Mouse (Mus musculus) MN1 (cell line): ENCODE measurements around the gene Sae1.
A peak's percentile ranks its signal among the peaks of the same experiment; 100 is the strongest.
"Not testable (repeated sequence)": the region's sequence is repeated elsewhere in the genome, so short reads cannot be mapped to it uniquely, and the experiment has no call there.

ENCODE experiments used
- DNase-seq: peaks from one replicate; pipeline ENCODE4 v3.0.0-alpha.2; 2016; ENCODE audit warnings: low spot score

The Sae1 gene

DNA sequence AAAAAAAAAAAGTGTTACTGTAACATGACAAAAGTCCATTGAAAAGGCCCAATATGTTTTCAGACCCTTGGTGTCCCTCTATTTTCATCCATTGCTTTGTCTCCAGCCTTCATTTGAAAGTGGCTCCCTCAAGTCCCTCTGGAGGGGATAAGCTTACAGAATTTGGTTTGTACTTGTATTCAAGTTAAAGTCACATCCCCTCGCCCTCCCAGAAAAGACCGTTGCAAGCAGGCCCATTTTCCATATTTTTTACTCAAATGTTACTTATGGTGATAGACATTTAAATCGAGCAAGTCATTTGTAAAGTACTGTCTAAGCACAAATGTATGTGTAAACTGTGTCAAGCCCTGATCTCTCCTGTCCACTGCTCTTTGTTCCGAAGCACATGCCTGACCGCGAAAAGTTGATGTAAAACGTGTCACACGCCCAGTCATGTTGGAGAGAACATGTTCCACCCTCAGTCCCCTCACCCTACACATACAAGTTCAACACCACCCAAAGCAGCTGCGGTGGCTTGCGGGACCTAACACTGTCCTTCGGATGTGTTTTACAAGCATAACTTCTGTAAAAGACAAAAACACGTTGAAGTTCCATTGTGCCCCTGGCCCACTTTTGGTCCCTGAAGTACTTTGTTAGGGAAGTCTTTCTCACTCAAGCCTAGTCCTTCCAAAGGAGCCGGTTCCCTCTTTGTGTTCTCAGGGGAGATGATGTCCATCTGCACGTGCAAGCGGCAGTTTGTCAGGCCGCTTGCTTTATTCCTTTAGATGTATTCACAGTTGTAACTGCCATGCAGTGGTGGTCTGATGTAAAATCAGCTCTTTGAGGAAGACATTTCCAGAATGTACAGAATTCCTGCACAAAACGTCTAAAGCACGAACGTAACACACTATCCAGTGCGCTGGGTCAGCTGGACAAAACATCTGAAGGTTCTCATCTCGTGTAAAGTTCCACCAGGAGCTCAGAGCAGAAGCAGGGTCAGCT is 15.7 kb upstream of the Sae1 start:
- DNase-seq, result no peak

DNA sequence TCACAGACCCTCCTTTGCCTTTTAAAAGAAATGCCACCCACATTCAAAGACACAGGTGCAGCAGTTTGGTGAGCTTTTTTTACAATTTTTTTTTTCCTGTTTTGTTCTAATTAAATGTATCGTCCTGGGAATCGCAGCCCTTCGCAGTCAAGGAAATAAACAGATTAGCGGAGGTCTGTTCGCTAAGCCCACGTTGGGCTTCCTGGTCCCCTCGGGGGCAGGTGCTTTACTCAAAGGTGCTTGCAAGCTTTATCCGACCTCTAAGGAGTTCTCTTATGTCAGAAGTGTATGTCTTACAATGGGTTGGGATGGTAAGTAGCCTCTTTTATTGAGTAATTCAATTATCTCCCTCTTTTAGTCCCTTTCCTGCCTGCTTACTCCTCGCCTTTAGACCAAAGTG is 14.8 kb upstream of the Sae1 start:
- peak; percentile 39 for DNase-seq

DNA sequence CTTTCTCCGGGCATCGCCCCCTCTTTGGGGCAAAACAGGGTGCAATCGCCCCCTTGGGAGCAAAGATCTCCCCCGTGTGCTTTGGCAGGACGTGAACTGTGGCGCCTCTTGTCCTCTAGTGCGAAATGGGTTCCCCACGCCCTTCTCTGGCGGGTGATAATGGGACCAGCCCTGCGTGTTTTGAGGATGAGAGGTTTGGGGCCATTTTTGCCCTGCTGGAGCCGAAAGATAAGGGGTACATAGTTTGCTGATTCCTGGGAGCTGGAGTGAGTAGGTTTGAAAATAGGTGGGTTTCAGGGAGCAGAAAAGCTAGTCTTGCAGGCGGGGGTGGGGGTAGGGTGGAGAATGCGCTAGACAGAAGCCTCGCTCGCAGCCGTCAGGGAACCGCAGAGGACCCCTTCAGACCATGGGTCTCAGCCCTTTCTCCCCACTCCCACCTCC is 14.4 kb upstream of the Sae1 start:
- DNase-seq, result peak; percentile 30

DNA sequence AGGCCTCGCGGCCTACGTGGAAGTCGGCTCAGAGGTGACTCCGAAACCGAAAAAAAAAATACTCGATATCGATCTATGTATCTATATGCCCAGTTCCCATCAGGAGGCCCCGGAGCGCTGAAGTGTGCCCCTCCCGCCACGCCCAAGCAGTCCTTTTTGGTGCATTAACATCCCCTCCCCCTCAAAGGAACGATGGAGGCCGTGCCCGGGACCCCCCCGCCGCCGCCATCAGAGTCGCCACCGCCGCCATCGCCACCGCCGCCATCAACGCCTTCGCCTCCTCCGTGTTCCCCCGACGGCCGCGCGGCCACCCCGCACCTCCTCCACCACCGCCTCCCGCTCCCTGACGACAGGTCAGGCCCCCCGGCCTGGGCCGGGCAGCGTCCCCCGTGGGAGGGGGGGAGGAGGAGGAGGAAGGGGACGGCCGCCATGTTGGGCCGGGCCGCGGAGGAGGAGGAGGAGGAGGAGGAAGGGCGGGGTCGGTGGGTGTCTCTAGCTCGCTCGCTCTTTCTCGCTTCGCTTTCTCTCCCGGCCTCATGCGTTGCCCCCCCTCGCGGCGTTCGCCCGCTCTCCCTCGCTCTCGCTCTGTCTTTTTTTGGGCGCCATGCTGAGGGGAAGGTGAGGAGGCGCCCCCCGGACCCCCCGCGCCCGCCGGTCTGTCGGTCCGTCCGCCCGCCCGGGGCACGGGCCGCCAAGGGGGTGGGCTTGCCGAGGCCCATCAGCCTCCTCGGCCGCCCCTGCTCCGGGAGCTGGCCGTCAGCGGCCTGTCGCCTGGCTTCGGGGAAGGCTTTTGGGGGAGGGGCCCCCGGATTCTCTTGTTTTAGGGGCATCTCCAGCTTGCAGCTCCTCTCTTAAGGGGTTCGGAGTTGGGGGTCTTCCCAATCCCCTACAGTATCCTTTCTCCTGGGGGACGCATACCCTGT is 13.3 kb upstream of the Sae1 start, which contains the start of gene Zc3h4:
TSS of gene Zc3h4 (plus strand) at position 222 of the 923 bp plus-strand sequence.
- peak; percentile 87 for DNase-seq

GRCm38 (mm10) chr7:16399820-16400688 is 12.4 kb upstream of the Sae1 start:
- peak; percentile 98 for DNase-seq

DNA sequence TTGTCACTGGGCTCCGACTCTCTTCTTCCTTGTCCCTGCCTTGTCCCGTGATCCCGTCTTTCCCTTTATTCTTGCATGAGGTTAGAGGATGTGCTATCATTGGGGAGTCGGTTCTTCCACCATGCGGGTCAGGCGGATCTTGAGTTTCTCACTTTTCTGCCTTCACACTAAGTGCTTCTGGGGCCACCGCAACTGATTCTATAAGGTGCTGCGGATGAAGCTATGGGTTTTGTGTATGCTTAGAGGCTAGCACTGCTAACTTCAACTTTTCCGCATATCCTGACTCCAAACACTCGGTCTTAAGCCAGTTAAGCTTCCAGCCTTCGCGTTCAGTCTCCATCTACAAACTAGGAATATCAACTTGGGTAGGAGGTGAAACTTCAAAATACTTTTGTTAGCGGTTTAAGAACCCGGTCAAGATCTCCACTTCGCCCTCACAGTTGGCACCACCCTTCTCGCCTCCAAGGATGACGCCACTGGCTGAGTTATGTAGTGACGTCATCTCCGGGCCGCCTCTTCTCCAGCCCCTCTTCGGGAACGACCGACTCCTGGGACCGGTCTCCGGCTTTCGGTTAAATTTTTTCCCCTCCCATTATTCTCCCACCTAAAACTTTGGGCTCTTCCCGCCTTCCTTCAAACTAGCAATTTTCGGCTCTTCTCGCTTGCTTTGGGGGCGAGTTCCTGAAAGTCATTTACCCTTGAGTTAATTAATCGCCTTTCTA is 11.7 kb upstream of the Sae1 start:
- peak; percentile 92 for DNase-seq

GRCm38 (mm10) chr7:16398387-16399050 is 10.9 kb upstream of the Sae1 start:
- DNase-seq, result no peak

DNA sequence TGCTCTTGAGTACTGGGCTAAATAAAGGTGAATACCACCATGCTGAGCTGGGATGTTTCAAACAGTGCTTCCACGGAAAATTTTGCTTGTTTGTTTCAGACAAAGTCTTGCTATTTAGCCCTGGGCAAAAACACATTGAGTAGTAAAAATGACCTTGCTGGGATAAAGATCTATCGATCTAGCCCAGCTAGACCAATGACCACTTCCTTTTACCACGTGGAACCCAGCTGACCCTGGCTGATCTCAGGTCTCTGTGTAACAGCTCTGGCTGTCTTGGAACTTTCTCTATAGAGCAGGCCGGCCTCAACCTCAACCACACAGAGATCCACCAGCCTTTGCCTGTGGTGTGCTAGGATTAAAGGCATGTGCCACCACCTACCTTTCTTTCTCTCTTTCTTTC is 9.9 kb upstream of the Sae1 start:
- no peak for DNase-seq

- DNase-seq, result peak; percentile 64
Observed at GRCm38 (mm10) chr7:16395944-16396343, 8.3 kb upstream of the Sae1 start.

- no peak for DNase-seq
Observed at GRCm38 (mm10) chr7:16392923-16393322, 5.3 kb upstream of the Sae1 start.

- DNase-seq, result not testable (repeated sequence)
Observed at GRCm38 (mm10) chr7:16389942-16390341, 2.3 kb upstream of the Sae1 start.

DNA sequence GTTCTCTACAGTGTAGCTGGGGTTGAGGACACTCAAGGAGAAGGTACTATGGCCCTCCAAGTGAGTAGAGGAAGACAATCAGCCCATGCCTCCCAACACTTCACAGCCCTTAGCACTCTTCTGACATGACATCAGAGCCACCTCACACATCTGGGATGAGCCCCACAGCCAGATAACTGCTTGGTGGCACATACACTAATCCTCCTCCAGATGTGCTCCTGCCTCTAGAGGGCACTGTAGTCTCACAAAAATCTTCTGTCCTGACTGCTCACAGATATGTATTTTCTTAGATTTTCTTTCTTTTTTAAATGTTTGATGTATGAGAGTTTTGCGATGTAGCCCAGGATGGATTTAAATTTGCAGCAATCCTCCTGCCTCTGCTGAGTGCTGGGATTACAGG is 11.1 kb downstream of the Sae1 start:
- peak; percentile 74 for DNase-seq

GRCm38 (mm10) chr7:16374989-16375388 is 12.6 kb downstream of the Sae1 start:
- no peak for DNase-seq

GRCm38 (mm10) chr7:16373719-16374118 is 13.9 kb downstream of the Sae1 start:
- peak; percentile 62 for DNase-seq

GRCm38 (mm10) chr7:16370596-16370995 is 17.0 kb downstream of the Sae1 start:
- no peak for DNase-seq

- DNase-seq, result no peak
Observed at GRCm38 (mm10) chr7:16368835-16369234, 18.8 kb downstream of the Sae1 start.

DNA sequence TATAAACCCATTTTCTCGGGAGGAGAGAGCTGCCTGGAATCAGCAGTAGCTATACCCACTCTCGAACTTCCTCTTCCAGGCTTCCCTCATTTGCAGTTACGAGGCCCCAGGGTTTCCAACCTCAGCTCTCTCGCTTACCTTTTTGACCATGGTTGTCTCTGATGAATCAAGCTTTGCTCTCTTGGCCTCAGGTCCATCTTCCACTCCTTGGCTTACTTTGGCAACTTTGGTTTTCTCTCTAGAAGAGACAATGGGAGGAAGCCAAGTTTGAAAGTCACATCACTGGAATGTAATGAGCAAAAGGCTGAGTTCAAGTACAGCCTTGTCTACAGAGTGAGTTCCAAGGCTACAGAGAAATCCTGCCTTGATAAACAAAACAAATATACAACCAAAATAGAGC is 20.9 kb downstream of the Sae1 start:
- no peak for DNase-seq

- peak; percentile 21 for DNase-seq
Observed at GRCm38 (mm10) chr7:16366133-16366646, 21.4 kb downstream of the Sae1 start.

DNA sequence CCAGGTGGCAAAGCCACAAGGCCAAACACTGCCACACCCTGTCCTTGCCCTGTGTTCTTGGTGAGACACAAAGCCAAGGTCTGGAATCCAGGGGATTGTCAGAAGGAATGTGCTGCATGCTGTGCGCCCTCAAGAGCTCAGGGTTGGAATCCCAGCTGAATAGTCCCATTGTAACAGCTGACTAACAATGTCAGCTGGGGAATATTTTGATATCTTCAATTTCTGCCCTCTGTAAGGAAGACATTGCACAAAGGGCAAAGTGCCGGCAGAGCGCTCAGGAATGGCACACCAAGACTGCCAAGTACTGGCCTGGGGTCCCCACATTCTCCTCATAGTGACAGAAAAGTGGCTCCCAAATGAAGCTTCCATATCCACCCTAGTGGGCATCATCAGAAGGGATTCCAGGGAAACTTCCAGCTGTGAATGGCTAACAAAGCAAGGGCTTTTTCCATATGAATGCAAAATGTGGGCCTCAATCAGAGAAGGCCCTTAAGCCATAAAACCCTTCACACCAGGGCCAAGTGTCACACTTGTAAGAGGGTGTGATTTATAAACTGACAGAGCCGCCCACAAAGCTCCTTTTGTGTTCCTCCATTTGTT is 22.6 kb downstream of the Sae1 start:
- DNase-seq, result no peak

- DNase-seq, result no peak
Observed at GRCm38 (mm10) chr7:16364319-16364718, 23.3 kb downstream of the Sae1 start.
